13 mouse cellular contexts compared by ENCODE assay signal in genomic region chr1:43305349-43306278, GRCm38 (mm10).
DNase-seq lines count a peak whose midpoint lies in the region; ATAC-seq and TF ChIP-seq lines count a peak whose summit lies in the region.
"Had no signal": no experiment of that assay in that cellular context is flagged by ENCODE, and none has a peak within 500 bp of the region (broad histone marks: within the 10 kb centered on the region; RNA-seq: fewer than 3 reads in every experiment).

No protein-coding gene starts in this region.

- no peaks in the 10 kb centered on the region for H3K36me3 ChIP-seq in limb, embryonic 12.5 days
- H3K36me3 ChIP-seq in limb, embryonic 10.5 days, result no peaks in the 10 kb centered on the region
- H3K36me3 ChIP-seq in kidney, embryonic 14.5 days (ENCODE audit: control insufficient read depth, insufficient read depth, low read length), result no peaks in the 10 kb centered on the region
- H3K36me3 ChIP-seq in liver, postnatal 0 days (replicated peaks; ENCODE audit: insufficient read depth, low read length), result no peaks in the 10 kb centered on the region
- H3K36me3 ChIP-seq: midbrain, embryonic 13.5 days; neural tube, embryonic 12.5 days had no signal

- H3K27me3 ChIP-seq in limb, embryonic 12.5 days, result no peaks in the 10 kb centered on the region
- H3K27me3 ChIP-seq in limb, embryonic 10.5 days (ENCODE audit: low read depth, poor library complexity, severe bottlenecking), result no peaks in the 10 kb centered on the region
- no peaks in the 10 kb centered on the region for H3K27me3 ChIP-seq in kidney, embryonic 14.5 days (ENCODE audit: control insufficient read depth, insufficient read depth, low read length)
- no peaks in the 10 kb centered on the region for H3K27me3 ChIP-seq in liver, postnatal 0 days (ENCODE audit: insufficient read depth, low read length)
- H3K27me3 ChIP-seq: midbrain, embryonic 13.5 days; neural tube, embryonic 12.5 days had no signal

- TF ChIP-seq EP300 in liver, postnatal 0 days (IDR thresholded peaks at IDR 0.05; ENCODE audit: low read depth), result 0 out of 2 replicates have a peak, but pooled peaks have one; percentile 19

- H3K4me1 ChIP-seq in limb, embryonic 12.5 days (replicated peaks), result peaks cover 21% of the 10 kb centered on the region
- H3K4me1 ChIP-seq in limb, embryonic 10.5 days, result peaks cover 17% of the 10 kb centered on the region
- peaks cover 12% of the 10 kb centered on the region; the same call in 1 of the 2 replicates for H3K4me1 ChIP-seq in kidney, embryonic 14.5 days (ENCODE audit: control insufficient read depth, insufficient read depth, low read length)
- 0 out of 2 replicates have a peak, but pooled peaks cover 3% of the 10 kb centered on the region for H3K4me1 ChIP-seq in liver, postnatal 0 days (ENCODE audit: insufficient read depth)
- H3K4me1 ChIP-seq: neural tube, embryonic 12.5 days had no signal

- no peak overlapping the region for H3K4me2 ChIP-seq in limb, embryonic 12.5 days
- no peak overlapping the region for H3K4me2 ChIP-seq in kidney, embryonic 14.5 days (replicated peaks; ENCODE audit: low read depth, low read length)
- H3K4me2 ChIP-seq in liver, postnatal 0 days (ENCODE audit: low read depth, low read length), result peak overlapping the region; percentile 18; the same call in 1 of the 2 replicates
- H3K4me2 ChIP-seq: midbrain, embryonic 13.5 days; neural tube, embryonic 12.5 days had no signal

- DNase-seq in limb, embryonic 10.5 days (ENCODE audit: low spot score), result no peak
- peak; percentile 13 for DNase-seq in forelimb bud, embryonic 11.5 days (ENCODE audit: low read depth, low spot score)
- peak; percentile 22 for DNase-seq in liver, postnatal 0 days
- no peak for DNase-seq in adrenal gland, postnatal 36 days
- DNase-seq: adrenal gland, postnatal 14 days; cerebellum, adult 11 months; heart, postnatal 36 days; layer of hippocampus, adult 9-11 months had no signal

- no peak overlapping the region for H3K4me3 ChIP-seq in limb, embryonic 12.5 days (replicated peaks)
- H3K4me3 ChIP-seq in limb, embryonic 10.5 days, result no peak overlapping the region
- H3K4me3 ChIP-seq in kidney, embryonic 14.5 days (ENCODE audit: low read length), result no peak overlapping the region
- H3K4me3 ChIP-seq in liver, postnatal 0 days (ENCODE audit: low read depth, low read length), result no peak overlapping the region
- H3K4me3 ChIP-seq: midbrain, embryonic 13.5 days; neural tube, embryonic 12.5 days had no signal

- no peak for TF ChIP-seq CTCF in liver, postnatal 0 days (IDR thresholded peaks at IDR 0.05; ENCODE audit: low read depth)

- H3K9me3 ChIP-seq in limb, embryonic 12.5 days, result no peaks in the 10 kb centered on the region
- no peaks in the 10 kb centered on the region for H3K9me3 ChIP-seq in limb, embryonic 10.5 days (replicated peaks)
- H3K9me3 ChIP-seq in kidney, embryonic 14.5 days (ENCODE audit: control insufficient read depth, low read length), result no peaks in the 10 kb centered on the region
- no peaks in the 10 kb centered on the region for H3K9me3 ChIP-seq in liver, postnatal 0 days (ENCODE audit: low read length)
- H3K9me3 ChIP-seq: midbrain, embryonic 13.5 days; neural tube, embryonic 12.5 days had no signal

- ATAC-seq in limb, embryonic 12.5 days (ENCODE audit: insufficient number of reproducible peaks, insufficient read depth, low FRiP score, low TSS enrichment, low read depth), result no peak
- peak; percentile 58; the same call in 1 of the 2 replicates for ATAC-seq in kidney, embryonic 14.5 days (ENCODE audit: low FRiP score, low TSS enrichment)
- ATAC-seq in liver, postnatal 0 days, result peak; percentile 92
- no peak for ATAC-seq in erythroblast, adult 5-6 weeks (replicated peaks; ENCODE audit: low FRiP score, poor library complexity, severe bottlenecking)
- ATAC-seq: midbrain, embryonic 13.5 days had no signal

- 53% methylated on average over 9 of the region's 9 CpGs for WGBS in limb, embryonic 12.5 days
- 73% methylated on average over 9 of the region's 9 CpGs for WGBS in limb, embryonic 10.5 days
- WGBS in kidney, embryonic 14.5 days, result 58% methylated on average over 9 of the region's 9 CpGs
- WGBS in liver, postnatal 0 days (ENCODE audit: insufficient replicate concordance), result 48% methylated on average over 9 of the region's 9 CpGs

- peak overlapping the region; percentile 59; the same call in 1 of the 2 replicates for H3K27ac ChIP-seq in limb, embryonic 12.5 days
- H3K27ac ChIP-seq in limb, embryonic 10.5 days, result no peak overlapping the region
- H3K27ac ChIP-seq in kidney, embryonic 14.5 days (ENCODE audit: low read depth, low read length), result peak overlapping the region; percentile 55; the same call in 1 of the 2 replicates
- H3K27ac ChIP-seq in liver, postnatal 0 days (ENCODE audit: low read depth), result peak overlapping the region; percentile 30; the same call in 1 of the 2 replicates
- H3K27ac ChIP-seq: midbrain, embryonic 13.5 days; neural tube, embryonic 12.5 days had no signal

- H3K9ac ChIP-seq in limb, embryonic 12.5 days (replicated peaks), result no peak overlapping the region
- H3K9ac ChIP-seq in kidney, embryonic 14.5 days (ENCODE audit: low read depth, low read length), result no peak overlapping the region
- H3K9ac ChIP-seq in liver, postnatal 0 days (replicated peaks), result no peak overlapping the region
- H3K9ac ChIP-seq: midbrain, embryonic 13.5 days; neural tube, embryonic 12.5 days had no signal

Comparison
In these comparisons a context has a peak if more than half of its experiments do, and no peak if none do; other contexts are left out.
1. ATAC-seq: peak in kidney, embryonic 14.5 days (single experiment) and liver, postnatal 0 days (single experiment); none in limb, embryonic 12.5 days (single experiment) and erythroblast, adult 5-6 weeks (single experiment).
2. DNase-seq: peak in forelimb bud, embryonic 11.5 days (single experiment) and liver, postnatal 0 days (single experiment); none in limb, embryonic 10.5 days (single experiment) and adrenal gland, postnatal 36 days (0 of 2).